Mouse (Mus musculus): ENCODE measurements around the gene Ier3. TPM values are rescaled to one million over a fixed set of nuclear protein-coding genes. Genes with fewer than 3 reads are reported as not detected.

The Ier3 gene
- total RNA-seq, 4 experiments from 2014 or later: 31.3 to 64.3 (median 38.9) TPM

DNA sequence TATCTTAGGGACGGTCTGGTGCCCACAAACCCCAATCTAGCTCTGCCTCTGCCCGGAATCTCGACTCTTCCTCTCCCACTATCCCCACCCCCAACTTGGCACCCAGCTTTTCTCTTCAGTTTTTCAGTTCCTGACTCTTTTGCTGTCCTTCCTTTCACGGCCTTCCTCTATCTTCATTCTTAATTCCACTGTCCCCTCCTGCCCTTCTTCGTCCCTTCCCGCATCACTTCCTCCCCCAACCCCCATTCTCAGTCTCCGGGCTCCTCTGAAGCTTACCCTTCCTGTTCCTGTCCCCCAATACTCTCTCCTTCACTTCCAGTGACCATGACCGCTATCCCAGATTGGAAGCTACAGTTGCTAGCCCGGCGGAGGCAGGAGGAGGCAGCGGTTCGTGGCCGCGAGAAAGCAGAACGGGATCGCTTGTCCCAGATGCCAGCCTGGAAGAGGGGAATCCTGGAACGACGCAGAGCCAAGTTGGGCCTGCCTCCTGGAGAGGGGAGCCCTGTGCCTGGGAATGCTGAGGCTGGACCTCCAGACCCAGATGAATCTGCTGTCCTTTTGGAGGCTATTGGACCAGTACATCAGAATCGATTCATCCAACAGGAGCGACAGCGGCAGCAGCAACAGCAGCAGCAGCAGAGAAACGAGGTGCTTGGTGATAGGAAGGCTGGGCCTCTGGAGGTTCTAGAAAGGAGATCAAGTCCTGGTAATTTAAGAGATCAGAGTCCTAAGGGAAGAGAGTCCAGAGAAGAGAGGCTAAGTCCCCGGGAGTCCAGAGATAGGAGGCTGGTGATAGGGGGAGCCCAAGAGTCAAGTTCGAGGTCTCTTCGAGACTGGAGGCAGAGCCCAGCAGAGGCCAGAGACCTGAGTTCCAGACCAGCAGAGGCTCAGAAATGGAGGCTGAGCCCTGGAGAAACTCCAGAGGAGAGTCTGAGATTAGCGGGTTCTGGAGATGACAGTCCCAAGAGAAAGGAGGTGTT, 45.7 kb downstream of the Ier3 start:
- peak; percentile 61 for DNase-seq (ENCODE audit: low spot score)

DNA sequence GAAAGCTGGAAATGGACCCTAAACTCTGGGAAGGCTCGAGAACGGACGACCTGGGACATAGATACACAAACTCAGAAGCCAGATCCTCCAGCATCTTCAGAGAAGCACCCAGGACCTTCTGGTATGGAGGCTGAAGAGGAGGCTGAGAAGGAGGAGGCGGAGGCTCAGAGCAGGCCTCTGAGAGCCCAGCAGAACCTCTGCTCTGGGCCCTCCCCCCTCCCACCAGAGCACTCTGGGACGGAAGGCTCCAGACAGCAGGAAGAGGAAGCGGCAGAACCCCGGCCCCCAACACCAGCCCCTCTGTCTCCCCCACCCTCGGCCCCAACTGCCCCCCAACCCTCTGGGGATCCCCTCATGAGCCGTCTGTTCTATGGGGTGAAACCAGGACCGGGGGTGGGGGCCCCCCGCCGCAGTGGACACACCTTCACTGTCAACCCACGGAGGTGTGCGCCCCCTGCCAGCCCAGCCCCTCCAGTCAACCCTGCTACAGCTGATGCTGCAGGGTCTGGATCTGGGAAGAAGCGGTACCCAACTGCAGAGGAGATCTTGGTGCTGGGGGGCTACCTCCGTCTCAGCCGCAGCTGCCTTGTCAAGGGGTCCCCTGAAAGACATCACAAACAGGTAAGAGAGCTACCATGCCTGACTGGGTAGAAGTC, 46.8 kb downstream of the Ier3 start:
- DNase-seq (ENCODE audit: low spot score): peak; percentile 40

DNA sequence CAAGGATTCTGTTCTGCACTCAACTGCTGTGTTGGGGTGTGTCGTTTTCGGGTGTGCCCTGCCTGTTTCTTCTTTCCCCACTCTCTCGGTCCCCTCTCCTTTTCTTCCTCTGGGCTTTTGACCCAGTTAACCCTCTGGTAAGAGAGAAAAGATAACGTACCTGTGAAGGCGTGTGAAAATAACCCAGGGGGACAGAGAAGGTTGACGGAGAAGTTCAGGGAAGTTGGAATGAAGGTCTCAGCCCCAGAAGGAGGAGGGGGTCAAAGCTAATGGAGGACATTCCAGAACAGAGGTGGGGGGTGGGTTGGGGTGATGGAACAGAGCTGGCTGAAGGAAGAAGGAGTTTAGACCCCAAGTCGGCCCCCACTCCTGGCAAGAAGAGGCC, 47.5 kb downstream of the Ier3 start:
- DNase-seq (ENCODE audit: low spot score): no peak

DNA sequence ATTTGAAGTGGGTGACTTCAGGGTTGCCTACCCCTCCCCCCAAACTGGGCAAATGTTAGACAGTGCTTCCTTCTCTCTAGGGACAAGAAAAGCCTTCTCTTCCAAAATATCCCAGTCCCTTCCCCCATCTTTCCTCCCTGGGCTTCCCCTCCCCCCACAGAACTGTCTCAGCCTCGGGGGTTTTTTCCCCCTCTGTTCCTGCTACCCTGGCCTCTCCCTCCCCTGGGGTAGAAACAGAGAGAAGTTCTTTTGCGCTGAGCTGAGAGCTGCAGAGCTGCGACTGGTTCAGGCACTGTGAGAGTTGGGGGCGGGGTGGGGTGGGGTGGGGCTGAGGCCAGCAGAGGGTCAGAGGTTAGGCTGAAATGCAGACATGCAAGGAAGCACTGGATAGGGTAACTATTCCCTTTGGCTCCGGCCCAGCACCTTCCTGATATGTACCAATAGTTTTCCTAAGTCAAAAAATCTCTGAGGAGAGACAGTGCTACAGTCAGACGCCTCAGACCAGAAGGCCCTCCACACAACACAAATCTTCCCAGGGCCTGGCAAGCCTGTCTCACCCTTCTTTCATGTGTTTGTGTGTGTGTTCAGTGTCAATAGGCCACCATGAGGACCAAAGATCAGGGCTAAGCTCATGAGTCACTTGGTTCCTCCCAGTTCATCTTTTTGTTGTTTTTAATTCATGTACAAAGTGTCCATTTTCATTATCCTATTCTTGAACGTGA, 48.0 kb downstream of the Ier3 start:
- peak; percentile 68 for DNase-seq (ENCODE audit: low spot score)

DNA sequence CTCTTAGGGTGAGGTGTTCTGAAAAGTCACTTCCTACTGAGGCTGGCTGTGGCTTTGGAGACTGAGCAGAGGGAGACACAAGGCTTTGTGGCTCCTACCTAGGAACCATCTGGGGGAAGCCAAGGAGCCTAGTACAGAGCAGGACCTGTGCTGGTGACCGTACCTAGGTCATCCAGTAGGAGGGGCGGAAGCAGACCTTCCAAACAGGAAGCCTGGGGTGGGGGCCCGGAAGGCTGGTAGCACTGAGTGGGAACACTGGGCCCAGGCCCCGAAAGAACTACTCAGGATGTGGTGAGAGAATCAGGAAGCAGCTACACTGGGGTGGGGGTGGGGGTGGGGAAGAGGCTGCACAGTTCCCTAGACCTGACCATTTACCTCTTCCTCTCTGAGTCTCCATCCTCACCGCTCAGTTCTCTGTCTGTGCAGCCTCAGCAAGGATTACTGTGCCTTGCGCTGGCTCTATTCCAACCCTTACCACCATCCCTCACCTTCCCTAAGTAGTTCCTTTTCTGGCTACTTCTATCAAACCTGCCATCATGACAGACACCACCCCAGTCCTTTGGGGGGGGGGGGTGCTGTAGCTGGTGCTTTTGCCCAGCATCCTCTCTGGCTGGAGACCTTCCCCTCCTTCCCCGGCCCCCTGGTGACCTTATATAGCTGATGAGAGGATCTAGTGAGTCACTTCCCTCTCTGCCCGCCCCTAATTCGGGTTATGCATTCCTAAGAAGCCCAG, 48.8 kb downstream of the Ier3 start:
- peak; percentile 82 for DNase-seq (ENCODE audit: low spot score)

DNA sequence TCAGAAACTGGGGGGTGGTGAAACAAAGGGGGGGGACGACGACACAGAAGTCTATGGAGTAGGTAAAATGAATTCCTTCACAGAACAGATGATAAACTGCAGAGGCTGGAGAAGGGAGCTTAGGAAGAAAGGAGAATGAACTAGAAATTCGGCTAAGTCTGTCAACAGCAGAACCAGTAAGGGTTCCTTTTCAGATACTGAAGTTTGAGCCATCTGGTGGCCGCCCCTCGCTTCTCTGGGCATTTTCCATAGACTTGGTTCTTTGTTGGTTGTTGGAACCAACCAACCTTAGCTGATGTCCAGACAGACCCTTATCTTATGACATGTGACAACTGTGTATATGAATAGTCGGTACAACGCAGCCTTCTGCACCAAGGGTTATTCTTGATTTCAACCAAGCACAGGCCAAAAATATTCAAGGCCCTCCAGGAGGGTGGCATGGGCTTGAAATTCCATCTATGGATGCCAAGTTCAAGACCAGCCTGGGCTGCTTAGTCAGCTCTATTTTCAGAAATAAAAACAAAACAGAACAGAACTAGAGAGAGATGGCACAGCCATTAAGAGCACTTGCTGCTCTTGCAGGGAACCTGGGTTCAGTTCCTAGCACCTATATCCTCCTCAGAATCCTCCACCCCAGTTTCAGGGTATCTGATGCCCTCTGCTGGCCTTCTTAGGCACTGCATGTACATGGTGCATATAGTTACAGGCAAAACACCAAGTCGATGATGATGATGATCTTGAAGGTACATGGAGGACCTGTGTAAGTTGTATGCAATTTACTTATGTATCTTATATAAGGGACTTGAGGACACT, 49.6 kb downstream of the Ier3 start:
- DNase-seq (ENCODE audit: low spot score): no peak

Small RNA genes within 50 kb of the gene (microRNA-seq; reads per million reads assigned to microRNA genes)
- not detected for gene Gm28033

Other genes starting within 250 kb of the Ier3 start
- not detected for gene Sfta2, start 220.1 kb upstream of the Ier3 start, total RNA-seq (2022)
- gene Gm9573, start 195.0 kb upstream of the Ier3 start, total RNA-seq (2022): not detected
- gene Mucl3, start 178.0 kb upstream of the Ier3 start, total RNA-seq (2022): not detected
- gene Vars2, start 154.1 kb upstream of the Ier3 start, total RNA-seq (2022): 10 to 100 TPM; 30.4 to 34.9 (median 31.8) TPM
- gene Gtf2h4, start 147.9 kb upstream of the Ier3 start, total RNA-seq (2022): 10 to 100 TPM; 18.4 to 22.2 (median 21.2) TPM
- gene Ddr1, start 117.1 kb upstream of the Ier3 start, total RNA-seq (2022): 10 to 100 TPM; 23.8 to 30.0 (median 29.5) TPM
- gene Flot1, start 1.5 kb downstream of the Ier3 start, total RNA-seq (2022): 100 to 1,000 TPM; 154 to 174 (median 157) TPM
- 10 to 100 TPM; 65.2 to 94.6 (median 72.1) TPM for gene Tubb5, start 16.6 kb downstream of the Ier3 start, total RNA-seq (2022)
- 10 to 100 TPM; 11.5 to 12.8 (median 12.0) TPM for gene Mdc1, start 19.8 kb downstream of the Ier3 start, total RNA-seq (2022)
- 1 to 10 TPM; 1.7 to 2.9 (median 1.8) TPM for gene Nrm, start 39.6 kb downstream of the Ier3 start, total RNA-seq (2022)
- 10 to 100 TPM; 10.5 to 13.5 (median 11.8) TPM for gene Ppp1r18, start 43.9 kb downstream of the Ier3 start, total RNA-seq (2022)
- 10 to 100 TPM; 18.7 to 20.8 (median 20.1) TPM for gene Dhx16, start 58.1 kb downstream of the Ier3 start, total RNA-seq (2022)
- 100 to 1,000 TPM in 3 of 4 experiments, 10 to 100 TPM in 1; 85.5 to 115 (median 106) TPM for gene 2310061I04Rik, start 75.7 kb downstream of the Ier3 start, total RNA-seq (2022)
- gene Atat1, start 88.4 kb downstream of the Ier3 start, total RNA-seq (2022): 1 to 10 TPM; 6.6 to 9.3 (median 8.3) TPM
- gene Mrps18b, start 94.7 kb downstream of the Ier3 start, total RNA-seq (2022): 10 to 100 TPM; 56.1 to 73.8 (median 57.0) TPM
- 10 to 100 TPM; 22.7 to 42.3 (median 25.8) TPM for gene Ppp1r10, start 94.8 kb downstream of the Ier3 start, total RNA-seq (2022)
- 10 to 100 TPM; 70.8 to 76.2 (median 72.2) TPM for gene Abcf1, start 148.1 kb downstream of the Ier3 start, total RNA-seq (2022)
- 10 to 100 TPM; 32.1 to 41.0 (median 35.1) TPM for gene Gnl1, start 158.2 kb downstream of the Ier3 start, total RNA-seq (2022)
- 1 to 10 TPM; 2.0 to 4.0 (median 2.9) TPM for gene Prr3, start 158.6 kb downstream of the Ier3 start, total RNA-seq (2022)
- 1 to 10 TPM; 6.1 to 7.4 (median 7.1) TPM for gene H2-T24, start 198.9 kb downstream of the Ier3 start, total RNA-seq (2022)
- gene H2-T23, start 211.2 kb downstream of the Ier3 start, total RNA-seq (2022): 10 to 100 TPM; 26.8 to 28.5 (median 27.9) TPM
- gene H2-T22, start 221.1 kb downstream of the Ier3 start, total RNA-seq (2022): 10 to 100 TPM; 10.4 to 14.0 (median 13.0) TPM
- gene Gm6034, start 221.3 kb downstream of the Ier3 start, total RNA-seq (2022): not detected
- 1 to 10 TPM; 4.0 to 5.5 (median 4.9) TPM for gene Gm11127, start 236.7 kb downstream of the Ier3 start, total RNA-seq (2022)

Measured in heart, adult 8-10 months (tissue).